Mouse (Mus musculus) cerebellum, postnatal 10 days (tissue): Measurements from ENCODE around the gene Upk3b.
A peak's percentile ranks its signal among the peaks of the same experiment; 100 is the strongest.
"Not testable (repeated sequence)": the region's sequence is repeated elsewhere in the genome, so short reads cannot be mapped to it uniquely, and the experiment has no call there.

Experiments used
- DNase-seq, 2 experiments: peaks; one replicate each; pipeline ENCODE4 v3.0.0; 2021; ENCODE audit warnings: mixed read lengths in 2 of 2

Upk3b gene

DNA sequence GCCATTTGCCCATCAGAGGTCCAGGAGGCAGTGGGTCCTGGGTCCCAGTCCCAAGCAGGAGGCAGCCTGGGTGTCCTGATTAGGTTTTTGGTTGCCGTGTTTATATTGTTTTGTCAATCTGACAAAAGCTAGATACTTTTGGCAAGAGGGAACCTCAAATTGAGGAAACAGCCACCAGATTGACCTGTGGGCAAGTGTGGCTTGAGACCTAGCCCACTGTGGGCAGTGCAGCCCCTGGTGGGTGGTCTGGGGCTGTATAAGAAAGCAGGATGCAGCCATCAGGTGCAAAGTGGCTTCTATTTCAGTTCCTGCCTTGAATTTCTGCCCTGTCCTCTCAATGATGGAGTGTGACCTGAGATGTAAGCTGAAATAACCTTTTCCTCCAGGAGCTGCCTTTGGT, 3.0 kb upstream of the Upk3b start:
- no peak for DNase-seq

DNA sequence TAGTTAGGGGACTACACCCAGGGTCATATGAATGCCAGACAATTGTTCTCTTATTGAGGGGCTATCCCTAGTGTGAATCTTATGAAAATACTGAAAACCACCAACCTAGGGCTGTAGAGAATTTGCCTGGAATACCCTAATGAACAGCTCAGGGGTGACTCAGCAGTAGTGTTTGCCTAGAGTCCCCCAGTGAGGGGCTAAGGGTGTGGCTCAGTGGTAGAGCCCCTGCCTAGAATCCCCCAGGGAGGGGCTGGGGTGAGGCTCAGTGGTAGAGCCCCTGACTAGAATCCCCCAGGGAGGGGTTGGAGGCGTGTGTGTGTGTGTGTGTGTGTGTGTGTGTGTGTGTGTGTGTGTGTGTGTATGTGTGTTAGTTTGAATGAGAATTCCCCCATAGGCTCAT, 1.6 kb upstream of the Upk3b start:
- DNase-seq: no peak

GRCm38 (mm10) chr5:136040210-136040609, 1.9 kb downstream of the Upk3b start:
- DNase-seq: no peak

DNA sequence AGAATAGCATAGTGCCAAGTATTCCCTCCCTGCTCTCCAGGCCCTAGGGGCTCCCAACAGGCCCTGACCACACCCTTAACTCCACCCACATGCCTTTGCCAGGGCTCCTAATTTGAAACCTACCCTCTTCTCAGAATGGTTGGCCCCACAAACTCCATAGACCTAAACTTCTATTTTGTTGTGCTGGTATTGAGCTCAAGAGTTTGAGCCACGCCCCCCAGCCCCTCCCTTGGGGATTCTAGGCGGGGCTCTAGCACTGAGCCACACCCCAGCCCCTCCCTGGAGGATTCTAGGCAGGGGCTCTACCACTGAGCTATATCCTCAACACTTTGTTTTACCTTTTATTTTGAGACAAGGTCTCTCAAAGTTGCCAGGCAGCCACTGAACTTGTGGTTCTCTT, 3.0 kb downstream of the Upk3b start:
- no peak for DNase-seq

GRCm38 (mm10) chr5:136041666-136042065, 3.4 kb downstream of the Upk3b start:
- no peak for DNase-seq

GRCm38 (mm10) chr5:136044865-136045264, 6.6 kb downstream of the Upk3b start:
- DNase-seq: no peak

DNA sequence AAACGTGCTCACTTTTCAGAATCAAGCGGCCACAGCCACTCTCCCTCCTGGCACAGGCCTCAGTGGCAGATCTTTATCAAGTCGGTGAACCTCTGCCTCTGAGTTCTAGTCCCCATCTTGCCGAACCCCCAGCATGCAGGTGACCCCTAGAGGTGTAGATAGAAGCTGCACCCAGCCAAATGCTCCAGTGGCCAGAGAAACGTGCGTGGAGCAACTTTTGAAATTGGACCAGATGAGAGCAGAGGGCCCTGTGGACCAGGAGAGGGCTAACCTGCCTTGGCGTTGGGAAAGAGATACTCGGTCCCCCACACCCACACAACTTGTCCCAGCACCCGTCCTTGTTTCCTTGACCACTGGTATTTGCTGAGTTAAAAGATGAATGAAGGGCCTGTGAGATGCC, 7.1 kb downstream of the Upk3b start:
- peak; percentile 35 to 45 for DNase-seq

- DNase-seq: peak; percentile 94 to 96
These were observed 7.7 kb downstream of the Upk3b start for GRCm38 (mm10) chr5:136045987-136046386.

GRCm38 (mm10) chr5:136048541-136048940, 10.2 kb downstream of the Upk3b start:
- not testable (repeated sequence) for DNase-seq

GRCm38 (mm10) chr5:136049926-136050325, 11.6 kb downstream of the Upk3b start:
- DNase-seq: no peak

DNA sequence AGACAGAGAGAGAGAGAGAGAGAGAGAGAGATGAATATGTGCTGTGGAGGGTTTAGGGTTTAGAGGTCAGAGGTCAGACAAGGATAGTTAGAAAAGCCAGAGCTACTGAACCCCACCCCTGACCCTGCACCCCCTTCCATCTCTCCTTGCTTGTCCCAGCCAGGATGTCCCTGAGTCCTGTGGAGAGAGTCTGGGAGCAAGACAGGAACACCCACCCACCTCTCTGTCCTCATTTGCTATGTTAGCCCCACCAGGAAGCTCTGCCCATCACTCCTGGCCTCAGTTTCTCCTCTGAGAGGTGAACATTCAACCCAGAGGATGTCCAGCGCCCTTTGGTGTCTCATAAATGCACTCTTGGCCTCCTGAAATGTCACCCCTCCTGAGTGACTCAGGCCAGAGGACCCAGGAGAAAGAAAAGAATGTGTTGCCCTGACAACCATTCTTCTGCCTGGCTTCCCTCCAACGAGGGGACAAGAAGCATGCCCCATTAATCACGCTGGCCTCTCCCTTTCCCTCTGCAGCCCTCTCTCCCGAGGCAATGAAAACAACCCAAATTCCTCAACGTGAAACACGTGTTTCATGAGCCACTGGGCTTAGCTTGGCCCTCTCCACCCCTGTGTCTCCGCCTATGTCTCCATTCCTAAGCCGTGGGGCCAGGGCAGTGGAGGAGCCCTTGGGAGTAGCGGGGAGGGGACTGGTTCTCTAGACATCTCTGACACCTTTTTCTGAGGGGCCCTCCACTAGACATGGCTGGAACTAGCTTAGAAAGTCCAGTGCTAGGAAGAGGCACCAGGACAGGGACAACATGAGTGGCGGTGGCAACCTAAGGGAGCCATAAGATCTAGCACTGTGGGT, 13.2 kb downstream of the Upk3b start:
- peak; percentile 34 to 47 for DNase-seq

- DNase-seq: no peak
These were observed 14.8 kb downstream of the Upk3b start for GRCm38 (mm10) chr5:136052861-136053655.

DNA sequence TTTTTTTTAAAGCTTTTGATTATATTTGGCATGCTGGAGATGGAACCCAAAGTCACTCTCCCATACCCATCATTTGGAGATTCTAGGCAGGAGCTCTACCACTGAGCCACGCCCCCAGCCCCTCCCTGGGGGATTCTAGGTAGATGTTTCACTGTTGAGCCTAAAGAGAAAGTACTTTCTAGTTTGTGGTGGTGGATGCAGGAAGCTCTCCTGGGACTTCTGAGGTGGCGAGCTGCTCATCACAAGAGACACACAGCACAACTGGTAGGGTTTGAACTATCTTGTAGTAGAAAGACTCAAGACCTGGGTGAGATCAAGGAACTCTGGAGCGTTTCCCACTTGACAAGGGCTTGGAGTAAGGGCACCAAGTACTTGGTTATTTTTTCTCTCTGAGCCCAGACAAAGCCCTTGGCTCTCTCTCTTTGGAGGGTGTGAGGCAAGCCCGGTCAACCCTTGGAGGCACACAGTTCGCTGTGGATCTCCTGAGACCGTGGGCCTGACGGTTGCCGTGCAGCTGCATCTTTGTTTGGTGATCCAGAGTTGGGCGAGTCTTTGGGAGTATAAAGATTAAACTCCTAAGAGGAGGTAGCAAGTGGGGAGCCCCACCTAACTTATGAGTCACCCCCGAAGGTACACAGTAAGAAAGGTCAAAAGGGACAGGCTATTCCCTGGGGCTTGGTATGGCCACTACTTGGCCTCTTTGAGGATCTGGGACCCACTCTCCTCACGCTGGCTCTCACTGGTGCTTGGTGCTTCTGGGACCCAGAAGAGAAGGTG, 16.2 kb downstream of the Upk3b start, which contains the start of gene Upk3bl:
Upk3bl (plus strand) TSS at position 192 of the 777 bp plus-strand sequence.
- no peak for DNase-seq

GRCm38 (mm10) chr5:136056062-136056461, 17.8 kb downstream of the Upk3b start:
- no peak for DNase-seq

DNA sequence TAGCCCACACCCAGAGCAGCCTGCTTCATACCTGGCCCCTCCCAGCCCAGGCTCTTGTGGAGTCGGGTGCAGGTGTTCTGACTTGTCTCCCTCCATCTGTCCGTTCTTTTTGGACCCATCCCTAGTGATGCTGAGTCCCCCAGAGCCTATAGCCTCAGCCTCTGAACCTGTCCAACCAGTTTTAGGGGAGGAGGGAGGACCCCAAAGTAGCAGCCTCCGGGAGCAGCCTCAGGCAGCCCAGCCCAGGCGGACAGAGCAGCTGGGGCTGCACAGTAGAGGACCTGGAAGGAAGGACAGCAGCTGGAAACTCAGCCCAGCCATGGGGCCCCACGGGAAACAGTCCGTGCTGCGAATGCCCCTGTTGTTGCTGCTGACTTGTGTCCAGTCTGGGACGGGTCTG, 18.8 kb downstream of the Upk3b start:
- no peak for DNase-seq

- DNase-seq: peak; percentile 92 to 95
These were observed 23.3 kb downstream of the Upk3b start for GRCm38 (mm10) chr5:136061567-136061966.

DNA sequence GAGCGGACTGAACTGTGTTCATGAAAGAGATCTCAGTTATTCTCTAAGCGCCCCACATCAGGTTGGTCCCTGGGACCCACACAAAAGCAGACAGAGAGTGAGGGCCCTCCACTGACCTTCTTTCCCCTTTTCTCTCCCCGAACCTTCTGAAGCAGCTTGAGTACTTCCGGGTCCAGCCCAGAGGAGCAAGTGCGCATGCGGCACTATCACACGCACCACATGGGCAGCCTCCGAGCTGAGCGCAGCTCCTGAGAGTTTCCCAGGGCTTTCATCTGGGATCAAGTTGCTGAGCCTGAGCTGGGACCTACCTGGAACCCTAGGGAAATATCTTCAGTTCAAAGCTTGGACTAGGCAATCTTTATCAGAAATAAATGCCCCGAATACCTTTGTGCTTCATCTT, 25.6 kb downstream of the Upk3b start:
- no peak for DNase-seq

DNA sequence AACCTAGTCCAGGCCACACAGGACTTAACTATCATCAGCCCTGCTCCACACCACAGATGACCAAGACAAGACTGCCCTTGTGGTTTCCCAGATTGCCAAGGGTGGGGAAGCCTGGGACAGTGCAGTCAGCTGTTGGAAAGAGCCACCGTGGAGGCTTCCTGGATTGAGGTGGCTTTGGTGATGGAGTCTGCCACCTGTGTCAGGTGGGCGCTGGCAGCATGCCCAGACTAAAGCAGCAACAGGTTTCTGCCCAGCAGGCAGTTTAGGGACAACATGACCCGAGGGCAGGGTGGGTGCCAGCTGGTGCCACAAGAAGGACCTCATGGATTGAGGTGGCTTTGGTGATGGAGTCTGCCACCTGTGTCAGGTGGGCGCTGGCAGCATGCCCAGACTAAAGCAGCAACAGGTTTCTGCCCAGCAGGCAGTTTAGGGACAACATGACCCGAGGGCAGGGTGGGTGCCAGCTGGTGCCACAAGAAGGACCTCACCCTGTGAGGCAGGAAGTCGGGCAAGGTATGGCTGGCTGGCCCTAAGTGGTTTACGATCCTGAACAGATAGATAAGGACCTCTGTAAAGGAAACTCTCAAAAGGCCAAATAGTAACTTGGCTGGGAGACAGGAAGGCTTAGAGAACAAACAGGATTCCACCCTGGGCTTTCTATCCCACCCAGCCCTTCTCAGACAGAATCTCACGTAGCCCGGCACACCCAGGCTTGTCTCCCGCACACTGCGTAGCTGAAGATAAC, 28.3 kb downstream of the Upk3b start:
- DNase-seq: not testable (repeated sequence)

GRCm38 (mm10) chr5:136069411-136069810, 31.1 kb downstream of the Upk3b start:
- DNase-seq: no peak

DNA sequence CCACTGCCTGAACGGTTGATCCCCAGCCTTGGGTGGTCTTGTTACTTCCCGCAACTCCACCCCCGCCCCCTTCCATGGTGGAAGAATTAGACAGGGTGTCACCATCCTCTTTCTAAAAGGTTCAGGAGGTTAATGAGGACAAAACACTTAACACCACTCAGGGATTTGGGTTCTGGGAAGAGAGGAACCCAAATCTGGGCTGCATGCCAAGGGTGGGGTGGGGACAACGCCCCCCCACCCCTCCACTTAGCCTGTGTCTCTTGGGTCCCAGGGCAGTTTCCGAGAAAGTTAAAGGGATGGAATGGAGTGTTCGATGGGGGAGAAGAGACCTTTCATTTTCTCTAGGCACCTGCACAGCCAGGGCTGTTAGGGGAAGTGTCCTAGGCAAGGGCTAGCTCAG, 34.8 kb downstream of the Upk3b start:
- DNase-seq: no peak

DNA sequence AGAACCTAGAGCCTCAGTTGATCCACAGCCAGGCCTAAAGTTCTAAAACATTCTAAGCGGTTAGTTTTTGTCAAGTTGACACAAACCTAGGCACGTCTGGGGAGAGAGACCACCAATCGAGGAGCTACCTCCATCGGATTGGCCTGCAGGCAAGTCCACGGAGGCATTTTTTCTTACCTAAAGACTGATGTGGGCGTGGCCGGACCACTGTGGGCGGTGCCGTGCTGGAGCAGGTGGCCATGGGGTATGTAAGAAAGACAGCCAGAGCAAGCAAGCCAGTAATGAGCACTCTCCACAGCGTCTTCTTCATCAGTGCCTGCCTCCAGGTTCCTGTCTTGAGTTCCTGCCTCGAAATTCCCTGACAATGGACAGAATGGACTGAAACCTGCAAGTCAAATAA, 35.2 kb downstream of the Upk3b start:
- no peak for DNase-seq

DNA sequence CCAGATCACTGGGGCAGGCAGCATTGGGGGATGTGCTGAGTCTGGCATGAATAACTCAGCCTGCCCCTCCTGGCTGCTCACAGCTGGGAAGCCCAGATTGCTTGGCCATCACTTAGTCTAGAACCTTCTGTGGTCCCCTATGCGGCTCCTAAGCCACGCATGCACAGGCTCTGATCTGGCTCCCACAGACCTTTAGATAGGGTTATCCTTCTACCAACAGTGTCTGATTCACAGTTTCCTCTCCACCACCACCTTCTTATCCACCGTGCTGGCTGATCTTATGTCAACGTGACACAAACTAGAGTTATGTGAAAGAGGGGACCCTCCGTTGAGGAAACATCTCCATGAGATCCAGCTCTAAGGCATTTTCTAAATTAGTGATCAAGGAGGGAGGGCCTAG, 36.8 kb downstream of the Upk3b start:
- no peak for DNase-seq
